Mouse (Mus musculus): ENCODE measurements at regions not wholly inside any gene's neighbourhood (a gene's known extent, or its start where the extent isn't known, plus 50 kb on each side); places are given as distances from the start of the nearest gene placed in this dataset.

DNA sequence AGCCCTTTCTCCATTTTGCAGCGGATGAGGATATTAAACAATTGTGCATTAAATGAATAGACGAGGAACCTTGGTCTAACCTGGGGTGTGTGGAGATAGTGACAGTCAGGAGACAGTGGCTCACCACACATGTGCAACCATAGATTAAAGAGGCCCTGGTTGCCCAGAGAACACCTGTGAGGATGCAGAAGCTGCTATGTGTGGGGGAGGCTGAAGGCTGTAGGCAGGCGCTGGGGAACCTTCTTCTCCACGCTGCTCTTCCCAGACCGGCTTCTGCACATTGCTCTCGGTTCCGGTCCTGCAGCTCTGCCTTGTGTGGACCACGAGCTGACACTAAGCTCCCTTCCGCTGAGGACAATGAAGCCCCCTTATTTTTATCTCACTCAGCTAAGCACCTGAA, 412.1 kb upstream of the Adgrl2 start:
- ATAC-seq (replicated peaks; ENCODE audit: insufficient number of reproducible peaks, low FRiP score, low TSS enrichment, poor library complexity, severe bottlenecking), result no peak

DNA sequence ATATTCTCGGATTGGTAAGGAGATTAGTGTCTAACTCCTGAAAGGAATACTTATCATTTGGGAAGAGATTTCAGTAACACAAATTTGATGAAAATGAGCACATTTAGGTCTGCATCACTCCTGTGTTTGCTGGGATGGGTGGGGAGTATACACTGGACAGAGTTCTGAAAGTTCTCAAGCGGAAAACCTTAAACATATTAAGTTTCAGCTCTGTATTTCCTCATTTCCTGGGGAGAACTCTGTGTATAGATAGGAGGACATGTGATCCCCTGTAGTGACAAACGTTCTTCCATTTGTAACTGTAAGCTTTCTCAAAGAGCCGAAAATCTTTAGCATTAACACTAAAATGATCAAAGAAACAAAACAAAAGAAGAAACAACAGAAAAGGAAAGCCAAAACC, 404.7 kb upstream of the Adgrl2 start:
- no peak for ATAC-seq (replicated peaks; ENCODE audit: insufficient number of reproducible peaks, low FRiP score, low TSS enrichment, poor library complexity, severe bottlenecking)

DNA sequence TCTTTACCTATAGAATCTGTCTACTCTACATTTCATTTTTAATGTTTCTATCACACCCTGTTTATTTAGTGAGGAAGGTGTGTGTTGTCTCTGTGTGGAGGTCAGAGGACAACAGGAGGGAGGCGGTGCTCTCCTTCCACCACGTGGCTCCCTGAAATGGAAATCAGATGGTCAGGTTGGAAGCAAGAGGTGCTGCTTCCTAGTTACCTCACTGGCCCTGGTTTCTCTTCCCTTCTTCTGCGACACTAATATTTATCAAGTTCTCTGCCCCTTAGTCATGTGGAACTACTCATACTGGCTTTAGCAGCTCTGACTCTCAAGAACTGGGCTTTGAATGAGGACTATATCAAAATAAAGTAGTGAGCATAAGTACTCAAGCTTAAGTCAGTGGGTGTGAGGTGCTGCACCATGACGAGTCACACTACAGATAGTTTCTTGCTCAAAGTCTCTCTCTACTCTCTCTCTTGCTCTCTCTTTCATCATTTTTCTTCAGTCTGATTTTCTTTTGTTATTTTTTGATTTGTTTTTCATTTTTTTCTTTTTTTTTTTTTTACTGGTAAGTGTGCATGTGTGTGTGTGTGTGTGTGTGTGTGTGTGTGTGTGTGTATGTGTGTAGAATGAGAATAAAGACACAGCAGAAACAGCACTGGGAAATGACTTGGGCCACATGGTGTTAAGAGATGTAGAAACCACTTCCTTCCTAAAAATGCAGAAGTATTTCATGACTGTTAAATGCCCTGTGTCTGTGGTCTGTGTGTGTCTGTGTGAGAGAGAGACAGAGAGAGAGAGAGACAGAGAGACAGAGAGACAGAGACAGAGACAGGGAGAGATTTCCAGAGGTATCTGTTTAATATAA, 403.2 kb upstream of the Adgrl2 start:
- ATAC-seq (replicated peaks; ENCODE audit: insufficient number of reproducible peaks, low FRiP score, low TSS enrichment, poor library complexity, severe bottlenecking), result peak; percentile 89

DNA sequence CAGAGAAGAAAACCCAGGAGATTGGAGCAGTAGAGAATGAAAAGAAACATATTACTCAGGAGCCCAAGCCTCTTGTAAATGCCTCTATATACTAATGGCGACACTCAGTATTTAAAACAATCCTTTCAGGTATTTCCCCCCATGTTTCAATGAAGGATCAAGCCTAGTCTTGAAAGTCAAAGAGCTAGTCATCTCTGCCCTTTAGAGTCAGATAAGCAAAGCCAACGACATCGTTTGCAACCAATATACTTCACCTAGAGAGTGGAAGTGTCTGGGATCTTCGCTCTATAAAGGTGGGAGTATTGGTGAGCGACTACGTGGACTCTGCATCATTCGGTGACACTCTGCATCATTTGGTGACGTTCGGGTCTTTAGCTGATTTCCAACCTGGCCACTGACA, 401.8 kb upstream of the Adgrl2 start:
- ATAC-seq (replicated peaks; ENCODE audit: insufficient number of reproducible peaks, low FRiP score, low TSS enrichment, poor library complexity, severe bottlenecking), result no peak

DNA sequence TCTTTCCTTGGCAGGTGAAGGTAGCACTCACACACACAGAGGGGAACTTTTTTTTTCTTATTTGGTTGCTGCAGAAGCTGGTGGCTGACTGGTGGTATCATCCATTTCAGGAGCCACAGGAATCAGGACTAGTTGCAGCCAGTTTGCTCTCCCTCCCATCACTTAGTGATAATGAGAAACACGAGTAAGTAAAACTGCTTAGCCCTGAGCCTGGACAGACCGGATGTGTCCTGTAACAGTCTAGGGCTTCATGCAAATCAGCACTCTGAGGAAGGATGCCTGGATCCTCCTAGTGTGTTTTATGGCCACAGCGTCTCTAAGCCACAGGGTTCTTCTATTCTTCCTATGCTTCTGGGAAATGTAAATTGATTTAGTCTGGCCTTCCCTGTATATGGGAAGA, 397.2 kb upstream of the Adgrl2 start:
- no peak for ATAC-seq (replicated peaks; ENCODE audit: insufficient number of reproducible peaks, low FRiP score, low TSS enrichment, poor library complexity, severe bottlenecking)

DNA sequence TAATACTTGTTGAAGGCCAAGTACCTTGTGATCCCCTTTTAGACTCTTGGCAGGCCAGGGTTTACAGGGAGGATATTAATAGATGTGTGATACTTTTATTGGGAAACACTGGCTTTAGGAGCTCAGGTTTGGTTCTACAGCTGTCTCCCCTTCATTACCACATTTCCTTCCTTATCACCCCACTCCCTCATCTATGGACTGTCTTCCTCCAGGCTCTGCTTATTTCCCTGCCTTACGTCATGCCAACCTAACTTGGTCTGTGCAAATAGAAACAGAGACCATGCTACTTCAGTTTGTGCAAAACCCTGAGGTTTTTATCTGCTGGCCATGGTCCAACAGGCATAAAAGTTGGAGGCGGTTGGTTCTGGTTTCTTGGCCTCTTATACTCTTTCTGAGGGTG, 395.7 kb upstream of the Adgrl2 start:
- ATAC-seq (replicated peaks; ENCODE audit: insufficient number of reproducible peaks, low FRiP score, low TSS enrichment, poor library complexity, severe bottlenecking), result no peak

DNA sequence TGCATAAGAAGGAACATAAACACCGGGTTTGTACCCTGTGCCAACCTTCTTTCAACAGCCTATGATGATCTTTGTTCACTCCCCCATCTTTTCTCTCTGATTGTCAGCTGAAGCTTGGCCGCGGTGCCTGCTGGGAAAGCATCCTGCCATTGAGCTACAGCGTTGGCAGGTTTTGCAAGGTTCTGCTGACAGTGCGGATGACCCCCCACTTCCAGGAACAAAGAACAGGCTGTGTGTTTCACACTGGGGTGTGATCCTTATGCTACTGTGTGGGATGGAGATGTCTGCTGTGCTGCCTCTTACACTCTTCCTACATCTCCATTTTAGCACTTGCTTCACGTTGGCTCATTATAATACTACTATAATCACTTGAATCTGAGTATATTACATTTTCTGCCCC, 395.0 kb upstream of the Adgrl2 start:
- ATAC-seq (replicated peaks; ENCODE audit: insufficient number of reproducible peaks, low FRiP score, low TSS enrichment, poor library complexity, severe bottlenecking), result no peak

DNA sequence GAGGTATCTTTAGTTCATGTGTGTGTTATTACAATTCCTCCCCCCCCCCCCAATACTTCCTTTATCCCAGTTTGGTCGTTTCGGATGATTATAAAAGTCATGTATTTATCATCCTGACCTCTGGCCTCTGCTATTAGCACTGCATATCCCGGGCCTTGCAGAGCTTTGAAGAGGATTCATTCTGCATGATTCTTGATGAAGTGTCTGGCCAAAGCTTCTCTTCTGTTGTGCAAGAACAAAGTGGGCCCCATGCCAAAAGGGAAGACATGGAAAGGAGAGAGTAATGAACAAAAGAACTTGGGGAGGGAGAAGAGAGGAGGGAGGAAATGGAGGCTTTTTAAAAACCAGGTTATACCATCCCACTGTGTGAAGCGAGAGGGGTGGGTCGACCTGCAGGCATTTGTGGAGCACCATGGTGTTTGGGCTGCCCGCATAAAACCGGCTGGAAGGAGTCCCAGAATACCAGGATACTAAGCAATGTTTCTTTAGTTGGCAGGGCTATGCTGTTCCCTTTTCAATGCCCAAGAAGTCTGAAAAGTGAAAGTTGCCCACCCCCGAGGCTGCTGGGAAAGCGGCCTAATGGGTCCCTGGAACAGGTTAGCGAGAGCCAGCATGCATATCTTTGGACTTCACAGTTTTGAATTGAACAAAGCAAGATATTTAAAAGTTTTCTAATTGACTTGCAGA, 391.3 kb upstream of the Adgrl2 start:
- ATAC-seq (replicated peaks; ENCODE audit: insufficient number of reproducible peaks, low FRiP score, low TSS enrichment, poor library complexity, severe bottlenecking), result no peak

DNA sequence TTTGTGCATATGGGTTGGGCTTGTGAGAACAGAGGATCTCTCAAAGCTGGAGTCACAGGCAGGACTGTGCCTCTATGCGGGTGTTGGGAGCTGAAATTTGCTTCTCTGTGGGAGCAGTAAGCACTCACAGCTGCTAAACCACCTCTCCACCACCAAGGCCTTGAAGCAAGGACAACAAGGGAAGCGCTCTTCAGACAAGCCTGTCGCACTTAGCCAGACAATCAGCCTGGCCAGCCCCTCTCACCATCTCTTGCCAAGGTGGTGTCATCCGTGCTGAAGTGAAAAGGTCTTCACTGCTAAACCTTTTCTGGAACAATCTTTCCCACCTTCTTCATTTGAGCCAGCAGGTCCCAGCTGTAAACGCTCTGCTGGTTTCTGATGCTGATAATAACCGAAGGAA, 390.7 kb upstream of the Adgrl2 start:
- no peak for ATAC-seq (replicated peaks; ENCODE audit: insufficient number of reproducible peaks, low FRiP score, low TSS enrichment, poor library complexity, severe bottlenecking)

DNA sequence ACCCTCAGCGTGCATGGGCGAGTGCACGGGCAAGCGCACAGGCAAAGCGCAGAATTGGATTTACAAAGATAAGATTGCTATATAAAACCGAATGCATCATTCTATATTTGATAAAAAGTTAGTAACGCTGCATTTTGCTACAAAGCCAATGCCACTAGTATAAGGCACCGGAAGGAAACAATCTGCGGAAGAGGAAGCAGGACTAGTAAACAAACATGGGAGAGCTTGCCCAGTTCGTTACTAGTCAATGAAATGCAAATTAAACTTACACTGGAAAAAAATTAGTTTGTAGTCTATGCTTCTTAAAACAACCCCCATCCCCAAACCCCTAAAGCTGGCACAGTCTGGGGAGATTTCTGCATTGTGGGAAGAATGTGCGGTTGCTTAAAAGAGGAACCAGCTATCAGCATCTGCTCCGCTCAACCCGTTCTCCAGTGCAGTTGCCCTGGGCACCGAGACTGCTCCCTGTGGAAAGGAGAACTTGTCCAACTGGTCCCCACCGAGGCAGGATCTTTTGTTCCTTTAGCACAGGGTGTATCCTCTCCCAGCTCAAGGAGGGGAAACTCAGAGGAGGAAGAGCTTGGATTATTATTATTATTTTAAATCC, 389.6 kb upstream of the Adgrl2 start:
- ATAC-seq (replicated peaks; ENCODE audit: insufficient number of reproducible peaks, low FRiP score, low TSS enrichment, poor library complexity, severe bottlenecking), result peak; percentile 82

DNA sequence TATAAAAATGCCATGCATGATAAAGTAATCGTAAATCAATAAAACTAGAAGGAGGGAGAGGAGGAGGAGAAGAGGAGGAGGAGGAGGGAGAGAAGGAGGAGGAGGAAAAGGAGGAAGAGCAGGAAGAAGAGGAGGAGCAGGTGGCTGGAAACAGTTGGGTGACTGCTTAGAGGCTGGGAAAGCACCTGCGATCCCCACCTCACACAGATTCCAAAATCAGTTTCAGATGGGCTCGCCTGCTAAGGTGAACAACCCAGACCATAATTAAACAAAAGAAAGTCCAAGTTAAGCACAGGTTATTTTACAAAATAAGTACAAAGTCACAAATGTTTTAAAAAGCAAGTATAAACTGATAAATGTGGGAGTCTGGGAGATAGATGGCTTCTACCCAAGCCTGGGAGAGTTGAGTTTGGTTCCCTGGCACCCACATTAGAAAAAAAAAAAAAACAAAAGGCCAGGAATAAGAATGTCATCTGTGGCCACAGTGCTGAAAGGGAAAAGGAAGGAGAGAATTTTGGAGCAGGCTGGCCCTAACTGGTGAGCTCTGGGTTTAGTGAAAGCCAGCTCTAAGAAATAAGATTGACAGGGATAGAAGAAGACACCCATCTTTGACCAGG, 389.0 kb upstream of the Adgrl2 start:
- no peak for ATAC-seq (replicated peaks; ENCODE audit: insufficient number of reproducible peaks, low FRiP score, low TSS enrichment, poor library complexity, severe bottlenecking)

DNA sequence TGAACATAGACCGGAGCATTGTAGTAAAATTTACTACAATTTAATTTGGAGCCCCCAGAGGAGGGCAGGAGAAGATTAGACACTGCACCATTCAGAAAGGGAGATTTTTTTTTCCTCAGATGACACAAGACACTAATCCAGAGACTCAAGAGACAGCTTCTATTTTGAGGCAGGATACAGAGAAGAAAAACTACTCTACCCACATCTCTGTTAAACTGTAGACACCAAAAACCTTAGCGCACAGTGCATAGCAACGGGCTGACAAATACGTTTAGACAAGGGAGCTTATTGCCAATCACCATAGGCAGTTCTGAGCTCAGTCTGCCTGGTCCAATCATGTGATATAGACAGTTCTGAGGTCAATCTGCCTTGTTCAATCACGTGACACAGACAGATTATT, 381.1 kb upstream of the Adgrl2 start:
- ATAC-seq (replicated peaks; ENCODE audit: insufficient number of reproducible peaks, low FRiP score, low TSS enrichment, poor library complexity, severe bottlenecking), result no peak

DNA sequence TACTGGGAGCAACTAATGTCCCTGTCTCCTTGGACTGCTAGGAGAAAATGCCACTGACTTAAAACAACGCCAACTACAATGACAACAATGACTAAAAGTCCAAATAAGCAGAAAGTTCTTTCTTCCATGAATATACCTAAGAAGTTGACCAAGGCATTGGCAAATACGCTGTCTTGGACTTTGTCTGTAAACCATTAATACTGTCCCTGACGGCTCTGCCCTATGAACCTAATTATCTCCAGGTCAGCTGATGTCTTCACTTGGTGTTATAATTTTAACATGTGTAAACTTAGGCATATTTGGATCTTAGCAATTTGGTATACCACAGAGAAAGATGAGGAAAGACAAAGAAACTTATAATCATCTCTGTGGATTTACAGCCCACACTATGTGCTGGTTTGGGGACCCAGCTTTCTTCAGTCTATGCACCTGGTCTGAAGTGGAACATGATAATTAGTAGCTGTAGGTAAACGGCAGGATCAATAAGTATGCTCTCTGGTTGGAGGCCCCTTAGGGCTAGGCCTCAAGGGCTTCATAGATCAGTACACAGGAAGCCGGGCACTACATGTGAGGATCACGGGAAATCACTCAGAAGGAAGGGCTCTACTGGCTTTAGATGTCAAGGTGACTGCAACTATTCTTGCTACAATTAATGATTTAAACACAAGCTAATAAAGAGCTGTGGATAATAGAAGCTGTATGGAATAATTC, 380.3 kb upstream of the Adgrl2 start:
- ATAC-seq (replicated peaks; ENCODE audit: insufficient number of reproducible peaks, low FRiP score, low TSS enrichment, poor library complexity, severe bottlenecking), result no peak

DNA sequence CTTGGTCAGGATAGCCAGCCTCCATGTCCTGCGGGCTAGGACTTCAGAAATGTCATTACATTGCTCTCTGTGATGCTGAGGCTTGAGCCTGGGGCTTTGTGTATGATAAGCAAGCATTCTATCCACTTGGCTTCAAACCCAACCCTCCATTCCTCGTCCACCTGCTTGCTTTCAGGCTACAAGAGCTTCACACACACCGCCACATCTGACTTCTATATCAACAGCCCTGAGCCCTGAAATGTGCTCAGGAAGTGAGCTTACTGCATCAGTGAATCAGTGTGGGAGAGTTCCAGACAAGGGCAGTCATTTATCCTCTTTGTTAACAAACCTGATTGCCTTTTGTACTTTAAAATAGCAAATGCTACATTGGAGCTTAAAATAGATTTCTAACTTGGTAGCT, 377.5 kb upstream of the Adgrl2 start:
- ATAC-seq (replicated peaks; ENCODE audit: insufficient number of reproducible peaks, low FRiP score, low TSS enrichment, poor library complexity, severe bottlenecking), result no peak

DNA sequence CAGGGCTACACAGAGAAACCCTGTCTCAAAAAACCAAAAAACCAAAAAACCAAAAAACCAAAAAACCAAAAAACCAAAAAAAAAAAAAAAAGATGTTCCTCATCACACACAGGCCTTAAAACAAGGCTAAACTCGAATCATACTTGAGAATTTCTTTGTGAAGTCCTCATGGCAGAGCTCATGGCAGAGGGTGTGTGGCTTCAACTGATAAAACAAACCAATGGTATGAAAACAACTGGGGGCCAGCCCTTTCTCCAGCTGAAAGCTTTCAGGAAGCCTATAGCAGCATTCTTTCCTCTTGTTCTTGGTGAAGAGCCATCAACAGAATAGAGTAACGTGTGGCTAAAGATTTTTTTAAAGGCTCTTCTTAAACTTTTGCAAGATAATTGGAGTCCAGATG, 369.8 kb upstream of the Adgrl2 start:
- no peak for ATAC-seq (replicated peaks; ENCODE audit: insufficient number of reproducible peaks, low FRiP score, low TSS enrichment, poor library complexity, severe bottlenecking)

DNA sequence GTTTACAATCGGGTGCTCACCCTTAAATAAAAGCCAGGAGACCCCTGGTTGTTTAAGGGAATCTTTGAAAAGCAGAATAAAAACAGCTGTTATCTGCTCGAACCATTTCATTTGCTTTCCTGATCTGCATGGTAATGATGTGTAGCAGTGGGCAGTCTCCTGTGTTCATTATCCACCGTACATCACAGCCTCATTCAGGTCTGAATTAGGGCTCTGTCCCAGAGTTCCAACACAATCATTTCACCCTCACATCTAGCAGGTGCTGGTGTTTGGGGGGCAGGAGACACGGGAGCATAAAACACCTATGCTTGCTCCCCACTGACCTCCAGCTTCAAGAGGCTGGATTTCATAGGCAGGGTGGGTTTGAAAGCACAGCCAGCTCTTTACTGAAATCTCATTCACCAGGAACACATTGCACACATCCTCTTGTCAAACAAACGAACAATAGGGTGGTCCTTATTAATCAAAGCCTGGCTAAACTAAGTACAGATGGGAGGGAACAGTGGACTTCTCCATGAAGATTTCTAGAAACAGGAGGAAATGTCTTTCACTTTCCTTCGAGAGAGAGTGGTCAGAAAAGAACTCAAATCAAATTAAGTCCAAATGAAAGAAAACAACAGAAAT, 368.3 kb upstream of the Adgrl2 start:
- ATAC-seq (replicated peaks; ENCODE audit: insufficient number of reproducible peaks, low FRiP score, low TSS enrichment, poor library complexity, severe bottlenecking), result no peak

DNA sequence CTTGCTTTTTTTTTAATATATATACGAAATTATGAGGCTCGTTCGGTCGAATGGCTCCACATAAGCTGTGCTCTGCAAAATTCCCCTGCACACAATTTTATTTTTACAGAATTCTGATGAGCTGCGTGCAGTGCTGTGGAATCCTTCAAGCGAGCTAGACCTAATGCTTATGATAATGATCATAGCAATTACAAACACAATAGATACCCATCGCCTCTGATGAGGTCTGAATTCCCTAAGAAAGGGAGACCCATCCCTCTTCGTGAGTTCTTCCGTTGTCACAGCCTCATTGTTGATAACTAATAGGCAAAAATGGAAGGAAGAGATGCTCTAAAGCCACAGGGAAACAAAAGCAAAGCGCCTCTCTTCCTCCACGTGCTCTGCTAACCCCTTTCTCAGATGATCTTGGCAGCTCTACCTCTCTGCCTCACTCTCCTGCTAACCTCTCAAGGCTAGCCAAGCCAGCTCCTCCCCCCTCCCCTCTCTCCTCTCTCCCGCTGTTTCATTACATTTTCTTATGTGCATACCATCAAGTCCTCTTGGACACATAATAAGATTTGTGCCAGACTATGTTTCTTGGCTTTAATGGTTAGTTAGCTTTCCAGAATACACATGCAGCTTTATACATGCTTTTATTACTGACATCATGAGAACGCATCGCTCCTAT, 367.7 kb upstream of the Adgrl2 start:
- no peak for ATAC-seq (replicated peaks; ENCODE audit: insufficient number of reproducible peaks, low FRiP score, low TSS enrichment, poor library complexity, severe bottlenecking)

DNA sequence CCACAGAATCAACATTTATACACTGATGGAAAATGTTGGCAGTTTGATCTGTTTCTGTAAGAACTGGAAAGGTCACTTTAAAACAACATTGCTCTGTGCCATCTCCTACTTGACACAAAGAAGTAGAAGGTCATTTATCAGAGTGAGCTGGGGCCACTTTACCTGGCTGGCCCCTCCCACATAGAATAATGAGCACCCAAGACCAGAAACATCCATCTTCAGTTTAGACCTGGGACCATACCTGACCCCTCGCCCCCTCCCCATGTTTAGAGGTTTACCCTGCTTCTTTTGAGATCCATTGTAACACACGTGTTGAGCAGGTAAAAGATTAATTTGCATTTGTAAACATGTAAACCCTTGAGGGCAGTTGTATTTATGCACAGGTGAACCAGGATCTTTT, 366.8 kb upstream of the Adgrl2 start:
- no peak for ATAC-seq (replicated peaks; ENCODE audit: insufficient number of reproducible peaks, low FRiP score, low TSS enrichment, poor library complexity, severe bottlenecking)
